Mouse (Mus musculus) heart, adult 2 months (tissue): Measurements from ENCODE around the gene Abca17. TPM values are rescaled to one million over a fixed set of nuclear protein-coding genes. Genes with fewer than 3 reads are reported as not detected.

Source experiments
- DNase-seq, 2 experiments: peaks; one replicate each; pipeline ENCODE4 v3.0.0; 2021
- H3K27ac ChIP-seq: fragments of 200-600 bp; 2 replicates; pipeline ENCODE4 v1.8.1; 2022
- H3K27me3 ChIP-seq: fragments of 200-500 bp; 2 replicates; pipeline ENCODE4 v1.6.1; 2012; ENCODE audit warnings: mild to moderate bottlenecking, low read length, inconsistent platforms, mixed read lengths; ENCODE audit not compliant: control insufficient read depth, insufficient read depth
- H3K36me3 ChIP-seq: fragments of 200-500 bp; 2 replicates; pipeline ENCODE4 v1.6.1; 2012; ENCODE audit warnings: low read length, inconsistent platforms; ENCODE audit not compliant: control insufficient read depth, insufficient read depth
- H3K4me1 ChIP-seq: fragments of 200-500 bp; 2 replicates; pipeline ENCODE4 v1.6.1; 2011; ENCODE audit warnings: low read length; ENCODE audit not compliant: control insufficient read depth, insufficient read depth
- H3K4me3 ChIP-seq: fragments of 200-600 bp; 2 replicates; pipeline ENCODE4 v1.8.1; 2022
- H3K79me2 ChIP-seq: fragments of 200-500 bp; replicated peaks from 2 replicates; pipeline ENCODE4 v1.6.1; 2012; ENCODE audit warnings: mild to moderate bottlenecking, inconsistent platforms, low read length, moderate library complexity, mixed read lengths; ENCODE audit not compliant: control insufficient read depth, insufficient read depth
- H3K9ac ChIP-seq: fragments of 200-500 bp; 2 replicates; pipeline ENCODE4 v1.6.1; 2012; ENCODE audit warnings: low read depth, mild to moderate bottlenecking, control low read depth, inconsistent platforms, low read length, mixed read lengths
- CTCF ChIP-seq: fragments of 200-600 bp; IDR thresholded peaks from 2 replicates; pipeline ENCODE4 v1.8.1; 2022; ENCODE audit warnings: antibody characterized with exemption, mild to moderate bottlenecking, moderate library complexity
- EP300 ChIP-seq: fragments of 200-500 bp; IDR thresholded peaks from 2 replicates; pipeline ENCODE4 v1.6.1; 2011; ENCODE audit warnings: low read depth, low read length, control low read depth; ENCODE audit not compliant: insufficient read depth
- POLR2A ChIP-seq: fragments of 200-500 bp; IDR thresholded peaks from 2 replicates; pipeline ENCODE4 v1.6.1; 2011; ENCODE audit warnings: mild to moderate bottlenecking, low read depth, low read length, control low read depth; ENCODE audit not compliant: insufficient read depth
- WGBS: fragments of 180-500 bp; shearing (Covaris S2); methylation state at CpG from one replicate; pipeline ENCODE4 v1.1.7; 2018; 5-methylcytosine and 5-hydroxymethylcytosine counted together
- intact Hi-C: fragments of 180-260 bp; cut with DNase I; formaldehyde crosslinking; loops from one replicate; pipeline ENCODE4 v1.15.1; 2025
- polyA plus RNA-seq: library from polyadenylated mRNA; depleted of rRNA; stranded (reverse); fragments of >200 nt; gene quantifications from 2 replicates; pipeline ENCODE4 v1.2.3, GENCODE M21; 2012
- total RNA-seq, 2 experiments: library from RNA; stranded (reverse); gene quantifications; 2 replicates each; pipeline ENCODE4 v1.2.3; 2021

Abca17 gene
- total and polyA plus RNA-seq, 3 experiments = not detected

- Histone ChIP-seq H3K79me2 (no peaks in the 10 kb centered on the region), H3K27me3 (no peaks in the 10 kb centered on the region), H3K4me3 (no peak overlapping the region), H3K9ac (no peak overlapping the region), H3K4me1 (no peaks in the 10 kb centered on the region), H3K27ac (no peak overlapping the region), H3K36me3 (no peaks in the 10 kb centered on the region)
- TF ChIP-seq POLR2A (no peak), EP300 (no peak), CTCF (no peak)
- DNase-seq = no peak
- 88% methylated on average over 8 of the region's 8 CpGs for WGBS
- intact Hi-C loops = no loop called here
These were observed 124.1 kb downstream of the Abca17 start for GRCm38 (mm10) chr17:24226721-24227120.

- Histone ChIP-seq H3K27me3 (no peaks in the 10 kb centered on the region), H3K4me3 (no peak overlapping the region), H3K79me2 (no peaks in the 10 kb centered on the region), H3K9ac (no peak overlapping the region), H3K27ac (no peak overlapping the region), H3K4me1 (peaks cover 4% of the 10 kb centered on the region), H3K36me3 (no peaks in the 10 kb centered on the region)
- intact Hi-C loops = no loop called here
- DNase-seq = no peak
- no peak for TF ChIP-seq CTCF
- no peak for TF ChIP-seq EP300
- TF ChIP-seq POLR2A = no peak
- 89% methylated on average over 5 of the region's 5 CpGs for WGBS
These were observed 125.0 kb downstream of the Abca17 start for GRCm38 (mm10) chr17:24225851-24226250.

GRCm38 (mm10) chr17:24224741-24225140 lies 126.1 kb downstream of the Abca17 start:
- H3K4me1 ChIP-seq = peaks cover 4% of the 10 kb centered on the region
- H3K9ac ChIP-seq = no peak overlapping the region
- H3K4me3 ChIP-seq = no peak overlapping the region
- H3K79me2 ChIP-seq = no peaks in the 10 kb centered on the region
- intact Hi-C loops = no loop called here
- H3K36me3 ChIP-seq = no peaks in the 10 kb centered on the region
- no peak for DNase-seq
- WGBS = 93% methylated on average over 10 of the region's 10 CpGs
- no peaks in the 10 kb centered on the region for H3K27me3 ChIP-seq
- TF ChIP-seq CTCF = no peak
- no peak overlapping the region for H3K27ac ChIP-seq

GRCm38 (mm10) chr17:24223513-24223912 lies 127.4 kb downstream of the Abca17 start:
- no peak for DNase-seq
- no peak overlapping the region for H3K27ac ChIP-seq
- 87% methylated on average over 5 of the region's 5 CpGs for WGBS
- no peaks in the 10 kb centered on the region for H3K36me3 ChIP-seq
- no peaks in the 10 kb centered on the region for H3K27me3 ChIP-seq
- no peak for TF ChIP-seq CTCF
- TF ChIP-seq EP300 = no peak
- TF ChIP-seq POLR2A = no peak
- H3K4me3 ChIP-seq = no peak overlapping the region
- no peak overlapping the region for H3K9ac ChIP-seq
- no peaks in the 10 kb centered on the region for H3K79me2 ChIP-seq
- H3K4me1 ChIP-seq = peaks cover 4% of the 10 kb centered on the region
- intact Hi-C loops = no loop called here

- TF ChIP-seq CTCF = no peak
- no peak for TF ChIP-seq POLR2A
- TF ChIP-seq EP300 = no peak
- Histone ChIP-seq H3K9ac (no peak overlapping the region), H3K36me3 (no peaks in the 10 kb centered on the region), H3K27ac (no peak overlapping the region), H3K27me3 (no peaks in the 10 kb centered on the region), H3K4me3 (no peak overlapping the region), H3K79me2 (no peaks in the 10 kb centered on the region), H3K4me1 (peaks cover 4% of the 10 kb centered on the region)
- DNase-seq = no peak
- 85% methylated on average over 6 of the region's 6 CpGs for WGBS
- intact Hi-C loops = no loop called here
These were observed 128.2 kb downstream of the Abca17 start for GRCm38 (mm10) chr17:24222653-24223052.

- no peaks in the 10 kb centered on the region for H3K36me3 ChIP-seq
- H3K27me3 ChIP-seq = no peaks in the 10 kb centered on the region
- peak within 1 kb of the TSS; percentile 92 for H3K9ac ChIP-seq
- peak; percentile 95 to 96 for DNase-seq
- H3K79me2 ChIP-seq = no peaks in the 10 kb centered on the region
- no peak for TF ChIP-seq CTCF
- peak; percentile 73 for TF ChIP-seq POLR2A
- TF ChIP-seq EP300 = peak; percentile 76; the same call in 1 of the 2 replicates
- peak within 1 kb of the TSS; percentile 70 for H3K27ac ChIP-seq
- WGBS = 2% methylated on average over 41 of the region's 41 CpGs
- peaks cover 4% of the 10 kb centered on the region for H3K4me1 ChIP-seq
- intact Hi-C loops = loop anchor here (1.0 kb wide), 1 partner anchor 13 kb away; no protein-coding TSS in a partner anchor
- H3K4me3 ChIP-seq = peak within 1 kb of the TSS; percentile 75
These were observed 130.1 kb downstream of the Abca17 start, which contains the start of gene Tedc2 for GRCm38 (mm10) chr17:24220435-24221411. Tedc2 (minus strand) TSS chr17:24220851.
